Comparison of ENCODE assay signal across 8 mouse cellular contexts in the genomic region with DNA sequence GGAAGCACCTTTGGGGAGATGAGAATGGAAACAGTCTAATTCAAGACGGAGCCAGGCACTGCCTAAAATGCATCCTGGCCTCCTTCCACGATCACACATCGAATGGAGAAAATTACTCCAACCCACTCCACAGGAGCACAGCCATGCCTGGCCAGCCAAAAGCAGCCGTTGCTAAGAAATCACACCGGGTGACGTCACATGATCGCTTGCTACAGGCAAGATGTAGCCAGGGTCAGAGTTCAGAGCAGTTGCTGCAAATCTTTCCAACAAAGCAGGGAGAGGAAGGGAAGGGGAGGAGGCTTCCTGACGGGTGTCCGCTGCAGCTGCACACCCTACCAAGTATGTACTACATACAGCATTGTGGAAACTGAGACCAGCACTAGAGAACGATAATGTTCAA.
DNase-seq lines count a peak whose midpoint lies in the region.

No protein-coding gene starts in this region.

- peak; percentile 33 for DNase-seq in gastrocnemius, adult 18-20 months (ENCODE audit: low spot score)
- no peak for DNase-seq in gastrocnemius, postnatal 10 days
- peak; percentile 22 for DNase-seq in cerebellum, adult 9-10 months
- DNase-seq in frontal cortex, adult 2 months (ENCODE audit: extremely low spot score in 1 of 2, low spot score in 1 of 2), result peak; percentile 24 to 72
- peak; percentile 27 to 38 for DNase-seq in kidney, adult 8-10 months
- peak; percentile 90 for DNase-seq in mesoderm, embryonic 11.5 days (ENCODE audit: low read depth, low spot score)
- DNase-seq in urinary bladder, adult 2 months (ENCODE audit: low spot score), result no peak
- no peak for DNase-seq in spleen, postnatal 14 days (ENCODE audit: low spot score in 2 of 2)

Comparison
In these comparisons a context has a peak if more than half of its experiments do, and no peak if none do; other contexts are left out.
1. DNase-seq: peak in gastrocnemius, adult 18-20 months (single experiment), cerebellum, adult 9-10 months (single experiment), frontal cortex, adult 2 months (2 of 2), kidney, adult 8-10 months (2 of 2) and mesoderm, embryonic 11.5 days (single experiment); none in gastrocnemius, postnatal 10 days (single experiment), urinary bladder, adult 2 months (single experiment) and spleen, postnatal 14 days (0 of 2).